Mouse (Mus musculus) ES-E14 (cell line): ENCODE results near the gene Gm19935.

Experiments
- CHD2 ChIP-seq: IDR thresholded peaks from 2 replicates; pipeline ENCODE4 v1.6.1; 2014; ENCODE audit warnings: mild to moderate bottlenecking, low read depth, low read length, inconsistent platforms
- HCFC1 ChIP-seq: IDR thresholded peaks from 2 replicates; pipeline ENCODE4 v1.6.1; 2012; ENCODE audit warnings: low read length, inconsistent platforms, borderline replicate concordance; ENCODE audit not compliant: insufficient read depth
- MAFK ChIP-seq: IDR thresholded peaks from 2 replicates; pipeline ENCODE4 v1.6.1; 2014; ENCODE audit warnings: mild to moderate bottlenecking, low read depth, low read length, inconsistent platforms; ENCODE audit not compliant: insufficient read depth
- ZC3H11A ChIP-seq: IDR thresholded peaks from 2 replicates; pipeline ENCODE4 v1.6.1; 2012; ENCODE audit warnings: low read depth, mild to moderate bottlenecking, inconsistent platforms, low read length, borderline replicate concordance
- ZNF384 ChIP-seq: IDR thresholded peaks from 2 replicates; pipeline ENCODE4 v1.6.1; 2012; ENCODE audit warnings: low read depth, low read length, inconsistent platforms

- no peak for TF ChIP-seq ZNF384
- TF ChIP-seq CHD2: no peak
- no peak for TF ChIP-seq ZC3H11A
- TF ChIP-seq HCFC1: no peak
- 0 out of 2 replicates have a peak, but pooled peaks have one; percentile 18 for TF ChIP-seq MAFK
Observed at GRCm38 (mm10) chr8:90839725-90840714, 22.8 kb upstream of the Gm19935 start.
